Mouse (Mus musculus): ENCODE measurements at regions not wholly inside any gene's neighbourhood (a gene's known extent, or its start where the extent isn't known, plus 50 kb on each side); places are given as distances from the start of the nearest gene placed in this dataset.
A peak's percentile ranks its signal among the peaks of the same experiment; 100 is the strongest.

DNA sequence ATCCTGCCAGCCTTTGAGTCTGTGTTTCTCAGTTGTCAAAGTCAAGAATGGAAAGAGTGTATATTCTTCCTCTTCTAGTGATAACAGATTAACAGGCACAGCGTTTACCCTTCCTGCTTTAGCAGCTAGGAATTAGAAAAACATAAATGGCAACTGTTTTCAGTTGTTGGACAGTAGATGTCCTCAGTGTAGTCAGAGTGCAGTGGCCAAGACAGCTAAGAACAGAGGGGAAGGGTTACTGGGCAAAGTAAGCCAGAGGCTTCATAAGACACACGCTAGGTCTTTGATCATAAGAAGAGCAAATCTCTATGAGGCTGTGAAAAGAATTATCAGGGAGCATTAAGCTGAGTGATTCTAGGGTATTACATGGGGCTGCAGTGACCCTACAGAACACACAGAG is 191.3 kb downstream of the Cyp26b1 start:
- Histone ChIP-seq H3K4me3 (no peak overlapping the region), H3K9me3 (replicated peaks) (no peaks in the 10 kb centered on the region), H3K27ac (replicated peaks) (no peak overlapping the region), H3K4me1 (no peaks in the 10 kb centered on the region), H3K27me3 (ENCODE audit: low read depth, poor library complexity, severe bottlenecking) (no peaks in the 10 kb centered on the region), H3K36me3 (no peaks in the 10 kb centered on the region)
- no peak for DNase-seq (ENCODE audit: low spot score)
- 84% methylated on average over 2 of the region's 2 CpGs for WGBS

DNA sequence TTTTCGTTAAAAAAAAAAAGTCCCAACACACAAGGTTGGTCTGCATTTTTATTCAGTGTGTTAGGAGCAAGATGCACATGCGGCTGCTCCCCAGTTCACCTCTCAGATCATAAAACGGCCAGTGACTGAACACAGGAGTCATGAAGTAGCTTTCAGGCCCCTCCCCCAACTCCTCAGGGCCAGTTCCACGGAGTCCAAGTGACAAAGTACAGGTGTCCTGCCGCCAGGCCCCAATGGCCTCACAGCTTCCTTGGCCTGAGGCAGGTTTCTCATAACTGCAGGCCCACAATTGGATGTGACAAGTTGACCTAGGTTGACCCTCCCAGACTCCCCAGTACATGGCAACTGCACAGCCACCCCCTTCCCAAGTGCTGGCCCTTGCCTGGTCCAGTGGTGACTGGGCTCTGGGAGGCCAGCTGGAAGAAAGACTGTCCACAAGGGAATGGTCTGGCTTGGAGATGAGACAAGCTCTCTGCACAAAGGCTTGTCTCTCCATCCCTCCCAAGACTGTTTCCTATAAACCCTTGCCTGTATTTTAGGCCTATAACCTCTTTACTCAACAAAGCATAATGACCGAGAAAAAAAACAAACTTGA is 199.1 kb downstream of the Cyp26b1 start:
- Histone ChIP-seq H3K9me3 (replicated peaks) (no peaks in the 10 kb centered on the region), H3K4me1 (peaks cover 8% of the 10 kb centered on the region), H3K36me3 (no peaks in the 10 kb centered on the region), H3K27me3 (ENCODE audit: low read depth, poor library complexity, severe bottlenecking) (no peaks in the 10 kb centered on the region), H3K27ac (replicated peaks) (no peak overlapping the region), H3K4me3 (no peak overlapping the region)
- 81% methylated on average over 6 of the region's 6 CpGs for WGBS
- no peak for DNase-seq (ENCODE audit: low spot score)

DNA sequence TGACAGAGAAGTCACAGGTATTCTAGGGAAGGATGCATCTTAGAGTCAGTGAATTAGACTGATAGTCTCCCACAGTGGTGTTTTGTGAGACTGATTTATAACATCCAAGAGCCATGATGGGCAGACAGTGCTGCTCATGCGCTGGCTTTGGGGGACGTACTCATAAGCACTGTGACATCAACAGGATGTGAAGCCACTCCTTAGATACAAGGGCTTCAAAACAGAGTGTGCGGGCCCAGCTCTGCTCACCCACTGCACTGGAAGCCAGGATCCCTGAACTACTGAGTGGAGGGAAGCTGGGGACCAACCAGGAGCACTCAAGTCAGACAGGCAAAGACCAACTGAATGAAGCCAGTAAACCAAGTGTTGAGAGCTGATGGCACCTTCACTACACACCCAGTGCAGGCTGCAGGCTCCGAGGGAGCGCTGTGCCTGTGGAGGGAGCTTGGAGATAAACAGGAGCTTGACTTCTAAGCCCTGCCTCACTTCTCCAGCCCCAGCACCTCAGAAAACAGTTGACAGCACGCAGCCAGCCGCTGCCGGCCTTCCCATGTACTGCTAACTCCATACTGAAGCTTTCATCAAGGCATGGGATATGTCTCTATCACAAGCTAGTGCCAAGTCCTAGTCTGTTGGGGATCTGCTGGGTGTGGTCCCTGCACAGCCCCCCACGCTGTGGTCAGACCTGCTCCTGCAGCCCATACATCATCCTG is 200.0 kb downstream of the Cyp26b1 start:
- WGBS = 91% methylated on average over 9 of the region's 9 CpGs
- Histone ChIP-seq H3K36me3 (no peaks in the 10 kb centered on the region), H3K9me3 (replicated peaks) (no peaks in the 10 kb centered on the region), H3K4me3 (no peak overlapping the region), H3K27me3 (ENCODE audit: low read depth, poor library complexity, severe bottlenecking) (no peaks in the 10 kb centered on the region), H3K27ac (replicated peaks) (no peak overlapping the region), H3K4me1 (peaks cover 8% of the 10 kb centered on the region)
- no peak for DNase-seq (ENCODE audit: low spot score)

DNA sequence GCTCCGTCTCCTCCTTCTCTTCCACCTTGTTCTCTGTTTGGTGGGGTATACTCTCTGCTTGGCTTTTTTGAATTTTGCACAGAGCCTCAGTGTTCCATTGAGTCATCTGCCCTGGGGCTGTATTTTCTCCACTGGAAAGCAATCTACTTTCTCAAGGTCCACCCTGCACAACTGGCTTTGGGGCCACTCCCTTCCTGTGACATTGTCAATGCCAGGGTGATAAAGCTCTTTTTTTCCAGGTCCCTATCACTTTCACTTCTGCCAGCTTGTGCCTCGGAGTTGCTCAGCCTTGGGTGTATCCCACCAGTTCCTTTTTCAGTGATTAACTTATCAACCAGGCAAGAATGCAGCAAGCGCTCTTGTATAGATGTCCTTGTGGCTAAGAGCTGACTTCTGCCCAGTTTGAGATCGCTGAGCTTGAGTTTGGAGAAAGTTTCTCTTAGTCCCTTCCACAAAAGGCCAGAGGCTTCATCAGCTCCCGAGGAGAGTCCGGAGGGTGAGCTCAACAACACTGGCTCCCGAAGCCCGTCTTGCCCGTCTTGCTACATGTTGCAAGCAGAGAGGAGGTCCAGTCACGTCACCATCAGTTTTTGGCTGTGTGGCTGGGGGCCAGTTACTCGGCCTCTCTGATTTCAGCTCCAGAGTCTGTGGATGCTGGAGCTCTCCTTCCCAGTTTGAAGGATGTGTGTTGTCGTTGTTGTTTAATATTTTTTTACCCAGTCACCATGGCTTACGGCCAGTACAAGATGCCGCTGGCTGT is 200.8 kb downstream of the Cyp26b1 start:
- peaks cover 8% of the 10 kb centered on the region for H3K4me1 ChIP-seq
- WGBS = 92% methylated on average over 14 of the region's 14 CpGs
- H3K36me3 ChIP-seq = no peaks in the 10 kb centered on the region
- no peaks in the 10 kb centered on the region for H3K9me3 ChIP-seq (replicated peaks)
- H3K4me3 ChIP-seq = no peak overlapping the region
- no peaks in the 10 kb centered on the region for H3K27me3 ChIP-seq (ENCODE audit: low read depth, poor library complexity, severe bottlenecking)
- no peak overlapping the region for H3K27ac ChIP-seq (replicated peaks)
- no peak for DNase-seq (ENCODE audit: low spot score)

DNA sequence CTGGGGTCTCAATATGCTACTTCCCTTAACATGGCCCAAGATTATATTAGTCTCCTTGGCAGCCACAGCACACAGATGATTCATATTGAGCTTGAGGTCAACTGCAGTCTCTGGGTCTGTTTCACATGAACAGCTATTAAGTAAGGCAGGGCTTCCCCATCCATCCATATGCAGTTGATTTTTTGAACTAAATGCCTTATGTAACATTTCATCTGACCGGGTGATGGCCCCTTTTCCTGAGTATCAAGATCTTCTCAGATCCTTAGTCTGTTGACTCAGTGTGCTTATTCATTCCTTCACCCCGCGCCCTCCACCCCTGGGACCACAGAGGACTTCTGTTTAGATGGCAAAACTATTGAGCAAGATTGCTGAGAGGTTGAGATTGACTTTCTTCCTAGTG is 202.7 kb downstream of the Cyp26b1 start:
- no peaks in the 10 kb centered on the region for H3K27me3 ChIP-seq (ENCODE audit: low read depth, poor library complexity, severe bottlenecking)
- WGBS = 89% methylated on average over 3 of the region's 3 CpGs
- H3K27ac ChIP-seq (replicated peaks) = no peak overlapping the region
- no peak for DNase-seq (ENCODE audit: low spot score)
- H3K4me1 ChIP-seq = peaks cover 8% of the 10 kb centered on the region
- no peak overlapping the region for H3K4me3 ChIP-seq
- H3K9me3 ChIP-seq (replicated peaks) = no peaks in the 10 kb centered on the region
- H3K36me3 ChIP-seq = no peaks in the 10 kb centered on the region

GRCm38 (mm10) chr6:84385696-84386095 is 208.0 kb downstream of the Cyp26b1 start:
- WGBS = 55% methylated on average over 10 of the region's 10 CpGs
- H3K27ac ChIP-seq (replicated peaks) = no peak overlapping the region

DNA sequence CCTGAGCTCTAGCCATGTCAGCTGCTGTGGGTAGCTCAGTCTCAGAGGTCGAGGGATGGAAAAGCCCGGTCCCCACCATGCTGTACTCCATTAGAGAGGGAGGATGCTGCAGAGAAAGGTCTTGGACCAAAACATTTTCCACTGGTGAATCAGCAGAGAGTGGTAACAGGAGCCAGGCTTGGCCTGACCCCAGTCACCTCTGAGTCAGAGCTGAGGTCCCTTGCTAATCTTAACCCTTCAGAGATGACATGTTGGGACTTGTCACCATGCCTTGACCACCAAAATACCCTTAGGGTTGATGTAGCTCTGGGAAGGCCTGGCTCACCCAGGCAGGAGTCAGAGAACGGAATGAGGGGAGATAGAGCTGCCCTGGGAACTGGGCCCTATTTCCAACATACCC is 210.0 kb downstream of the Cyp26b1 start:
- Histone ChIP-seq H3K4me3 (no peak overlapping the region), H3K27ac (replicated peaks) (no peak overlapping the region), H3K4me1 (no peaks in the 10 kb centered on the region), H3K9me3 (replicated peaks) (no peaks in the 10 kb centered on the region), H3K36me3 (no peaks in the 10 kb centered on the region), H3K27me3 (ENCODE audit: low read depth, poor library complexity, severe bottlenecking) (no peaks in the 10 kb centered on the region)
- 76% methylated on average over 3 of the region's 3 CpGs for WGBS
- no peak for DNase-seq (ENCODE audit: low spot score)

More at GRCm38 (mm10) chr6:84385696-84386095, 208.0 kb downstream of the Cyp26b1 start:
- Histone ChIP-seq H3K27me3 (ENCODE audit: low read depth, poor library complexity, severe bottlenecking) (no peaks in the 10 kb centered on the region), H3K9me3 (replicated peaks) (no peaks in the 10 kb centered on the region), H3K36me3 (no peaks in the 10 kb centered on the region), H3K4me1 (no peaks in the 10 kb centered on the region), H3K4me3 (no peak overlapping the region)
- DNase-seq (ENCODE audit: low spot score) = no peak

DNA sequence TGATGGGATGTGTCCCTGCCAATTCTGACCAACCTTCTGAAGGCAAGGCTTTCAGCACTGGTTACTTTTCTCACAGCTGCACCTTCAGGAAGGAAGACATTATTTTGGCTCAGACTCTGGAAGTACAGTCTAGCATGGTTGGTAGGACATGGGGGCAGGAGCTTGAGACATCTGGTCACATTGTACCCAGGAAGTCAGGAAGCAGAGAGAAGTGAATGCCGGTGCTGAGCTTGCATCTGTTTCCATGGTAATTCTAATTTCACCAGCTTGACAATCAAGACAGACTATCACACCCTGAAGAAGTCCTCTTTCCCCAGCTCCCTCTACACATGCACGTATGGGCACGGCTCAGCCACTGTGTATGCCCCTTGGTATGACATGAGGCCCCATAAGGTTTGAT is 210.6 kb downstream of the Cyp26b1 start:
- no peak for DNase-seq (ENCODE audit: low spot score)
- Histone ChIP-seq H3K9me3 (replicated peaks) (no peaks in the 10 kb centered on the region), H3K36me3 (no peaks in the 10 kb centered on the region), H3K4me3 (no peak overlapping the region), H3K4me1 (no peaks in the 10 kb centered on the region), H3K27me3 (ENCODE audit: low read depth, poor library complexity, severe bottlenecking) (no peaks in the 10 kb centered on the region), H3K27ac (replicated peaks) (no peak overlapping the region)
- 87% methylated on average over 3 of the region's 3 CpGs for WGBS

- H3K27me3 ChIP-seq (ENCODE audit: low read depth, poor library complexity, severe bottlenecking) = peaks cover 6% of the 10 kb centered on the region
- 93% methylated on average over 10 of the region's 10 CpGs for WGBS
- H3K27ac ChIP-seq (replicated peaks) = no peak overlapping the region
- no peaks in the 10 kb centered on the region for H3K4me1 ChIP-seq
- H3K9me3 ChIP-seq (replicated peaks) = no peaks in the 10 kb centered on the region
- no peak overlapping the region for H3K4me3 ChIP-seq
- no peak for DNase-seq (ENCODE audit: low spot score)
- H3K36me3 ChIP-seq = no peaks in the 10 kb centered on the region
Observed at GRCm38 (mm10) chr6:84381571-84381970, 212.1 kb downstream of the Cyp26b1 start.

- no peak for DNase-seq (ENCODE audit: low spot score)
- Histone ChIP-seq H3K27me3 (ENCODE audit: low read depth, poor library complexity, severe bottlenecking) (peaks cover 12% of the 10 kb centered on the region), H3K4me3 (no peak overlapping the region), H3K27ac (replicated peaks) (no peak overlapping the region), H3K9me3 (replicated peaks) (no peaks in the 10 kb centered on the region), H3K36me3 (no peaks in the 10 kb centered on the region), H3K4me1 (0 out of 2 replicates have a peak, but pooled peaks cover 3% of the 10 kb centered on the region)
- 86% methylated on average over 11 of the region's 11 CpGs for WGBS
Observed at GRCm38 (mm10) chr6:84376666-84377065, 217.0 kb downstream of the Cyp26b1 start.

- H3K36me3 ChIP-seq = no peaks in the 10 kb centered on the region
- DNase-seq (ENCODE audit: low spot score) = peak; percentile 54
- H3K27me3 ChIP-seq (ENCODE audit: low read depth, poor library complexity, severe bottlenecking) = peaks cover 12% of the 10 kb centered on the region
- 21% methylated on average over 8 of the region's 8 CpGs for WGBS
- no peak overlapping the region for H3K4me3 ChIP-seq
- H3K9me3 ChIP-seq (replicated peaks) = no peaks in the 10 kb centered on the region
- H3K27ac ChIP-seq (replicated peaks) = no peak overlapping the region
- H3K4me1 ChIP-seq = 0 out of 2 replicates have a peak, but pooled peaks cover 3% of the 10 kb centered on the region
Observed at GRCm38 (mm10) chr6:84375498-84375897, 218.2 kb downstream of the Cyp26b1 start.

GRCm38 (mm10) chr6:84366365-84366764 is 227.3 kb downstream of the Cyp26b1 start:
- Histone ChIP-seq H3K9me3 (replicated peaks) (no peaks in the 10 kb centered on the region), H3K4me1 (0 out of 2 replicates have a peak, but pooled peaks cover 2% of the 10 kb centered on the region), H3K27me3 (ENCODE audit: low read depth, poor library complexity, severe bottlenecking) (no peaks in the 10 kb centered on the region), H3K27ac (replicated peaks) (no peak overlapping the region), H3K4me3 (no peak overlapping the region), H3K36me3 (no peaks in the 10 kb centered on the region)
- 80% methylated on average over 6 of the region's 6 CpGs for WGBS
- no peak for DNase-seq (ENCODE audit: low spot score)

DNA sequence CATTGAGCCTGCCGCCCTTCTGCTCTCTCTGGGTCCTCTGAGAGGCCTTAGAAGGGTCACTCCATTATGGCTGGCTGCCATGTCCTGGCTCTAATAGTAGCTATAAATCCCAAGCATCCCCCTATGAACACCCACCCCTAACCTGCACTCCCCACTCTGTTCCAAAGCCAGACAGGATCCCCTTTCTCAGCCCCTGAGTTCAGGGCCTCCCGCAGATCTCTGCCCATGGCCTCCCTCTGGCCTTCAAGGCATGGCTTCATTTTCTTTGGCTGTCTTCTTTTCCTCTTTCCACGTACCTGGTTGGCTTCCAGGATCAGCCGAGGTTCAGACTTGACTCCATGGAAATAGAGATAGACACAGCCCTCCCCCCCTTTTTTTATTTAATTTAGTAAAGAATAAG is 227.8 kb downstream of the Cyp26b1 start:
- DNase-seq (ENCODE audit: low spot score) = no peak
- Histone ChIP-seq H3K4me1 (0 out of 2 replicates have a peak, but pooled peaks cover 2% of the 10 kb centered on the region), H3K27me3 (ENCODE audit: low read depth, poor library complexity, severe bottlenecking) (no peaks in the 10 kb centered on the region), H3K9me3 (replicated peaks) (no peaks in the 10 kb centered on the region), H3K27ac (replicated peaks) (no peak overlapping the region), H3K36me3 (no peaks in the 10 kb centered on the region), H3K4me3 (no peak overlapping the region)
- 78% methylated on average over 4 of the region's 4 CpGs for WGBS

Measured in midbrain, embryonic 10.5 days (tissue).